Mouse (Mus musculus) C2C12 (cell line): ENCODE measurements around the gene Dhrs7b. TPM values are rescaled to one million over a fixed set of nuclear protein-coding genes. Genes with fewer than 3 reads are reported as not detected.
"Not testable (repeated sequence)": the region's sequence is repeated elsewhere in the genome, so short reads cannot be mapped to it uniquely, and the experiment has no call there.

Source experiments
- H3K27me3 ChIP-seq: one replicate; pipeline ENCODE4 v1.6.1; 2011; ENCODE audit not compliant: control insufficient read depth, insufficient read depth, insufficient read length
- H3K36me3 ChIP-seq: one replicate; pipeline ENCODE4 v1.6.1; 2011; ENCODE audit not compliant: control insufficient read depth, insufficient read depth
- H3K4me3 ChIP-seq: one replicate; pipeline ENCODE4 v1.5.1; 2011; ENCODE audit warnings: mild to moderate bottlenecking, control low read depth; ENCODE audit not compliant: poor library complexity, insufficient read depth, severe bottlenecking
- H3K79me2 ChIP-seq: one replicate; pipeline ENCODE4 v1.6.1; 2011; ENCODE audit not compliant: control insufficient read depth, insufficient read depth
- H3K79me3 ChIP-seq: one replicate; pipeline ENCODE4 v1.6.1; 2011; ENCODE audit warnings: low read depth, control low read depth
- H3ac ChIP-seq: one replicate; pipeline ENCODE3; 2011; ENCODE audit warnings: low read depth; ENCODE audit not compliant: control insufficient read depth, insufficient read length
- CEBPB ChIP-seq: IDR thresholded peaks from one replicate; pipeline ENCODE4 v1.6.1; 2011; ENCODE audit warnings: low read depth, mild to moderate bottlenecking, control low read depth, moderate library complexity
- CTCF ChIP-seq: IDR thresholded peaks from one replicate; pipeline ENCODE4 v1.5.1; 2011; ENCODE audit not compliant: control insufficient read depth, insufficient read depth, insufficient read length
- FOSL1 ChIP-seq: IDR thresholded peaks from one replicate; pipeline ENCODE4 v1.8.0; 2011; ENCODE audit warnings: mild to moderate bottlenecking, low read length; ENCODE audit not compliant: poor library complexity, insufficient read depth, severe bottlenecking
- MAX ChIP-seq: IDR thresholded peaks from one replicate; pipeline ENCODE4 v1.6.1; 2011; ENCODE audit warnings: mild to moderate bottlenecking, control low read depth
- MYOD1 ChIP-seq: IDR thresholded peaks from one replicate; pipeline ENCODE4 v1.6.1; 2011; ENCODE audit warnings: low read depth; ENCODE audit not compliant: control insufficient read depth, insufficient read length
- MYOG ChIP-seq: IDR thresholded peaks from one replicate; pipeline ENCODE4 v1.6.1; 2011; ENCODE audit not compliant: control insufficient read depth, insufficient read length; ENCODE audit errors: extremely low read depth
- USF1 ChIP-seq: IDR thresholded peaks from one replicate; pipeline ENCODE4 v1.6.1; 2011; ENCODE audit warnings: low read depth, mild to moderate bottlenecking, control low read depth, moderate library complexity
- polyA plus RNA-seq: library from polyadenylated mRNA; unstranded; fragments of >200 nt; fragmentation: generic; extraction: Trizol; gene quantifications from one replicate; pipeline ENCODE4 v1.2.1, GENCODE M21; 2012; ENCODE audit warnings: missing spikeins

Gene Dhrs7b
- polyA plus RNA-seq, 1 experiment, result 46.4 TPM

- Histone ChIP-seq H3K4me3 (peak overlapping the region; percentile 55), H3ac (peak overlapping the region; percentile 39), H3K79me2 (peaks cover 48% of the 10 kb centered on the region), H3K36me3 (peaks cover 12% of the 10 kb centered on the region), H3K27me3 (no peaks in the 10 kb centered on the region), H3K79me3 (peaks cover 32% of the 10 kb centered on the region)
- peak; percentile 98 for TF ChIP-seq USF1
- no peak for TF ChIP-seq CTCF
- peak; percentile 99 for TF ChIP-seq MAX
Observed at GRCm38 (mm10) chr11:60811054-60811460, 19.4 kb upstream of the Dhrs7b start.

GRCm38 (mm10) chr11:60811618-60812017 is 18.8 kb upstream of the Dhrs7b start, which contains the start of gene Shmt1:
Shmt1 (minus strand) TSS chr11:60811718.
- Histone ChIP-seq H3K36me3 (peaks cover 11% of the 10 kb centered on the region), H3K79me3 (peaks cover 30% of the 10 kb centered on the region), H3K4me3 (peak within 1 kb of the TSS; percentile 55), H3K79me2 (peaks cover 43% of the 10 kb centered on the region), H3ac (peak within 1 kb of the TSS; percentile 39)
- not testable (repeated sequence) for H3K27me3 ChIP-seq

- H3K36me3 ChIP-seq, result no peaks in the 10 kb centered on the region
- H3K79me3 ChIP-seq, result no peaks in the 10 kb centered on the region
- TF ChIP-seq CEBPB, result no peak
- no peak for TF ChIP-seq MAX
- no peak for TF ChIP-seq CTCF
- TF ChIP-seq FOSL1, result no peak
- no peak for TF ChIP-seq MYOG
- no peak for TF ChIP-seq USF1
- TF ChIP-seq MYOD1, result no peak
- no peak overlapping the region for H3ac ChIP-seq
- H3K79me2 ChIP-seq, result no peaks in the 10 kb centered on the region
- H3K27me3 ChIP-seq, result no peaks in the 10 kb centered on the region
- no peak overlapping the region for H3K4me3 ChIP-seq
Observed at GRCm38 (mm10) chr11:60816398-60816797, 14.0 kb upstream of the Dhrs7b start.

- TF ChIP-seq MYOD1 (no peak), CTCF (no peak), MAX (no peak), FOSL1 (no peak), MYOG (no peak), CEBPB (no peak), USF1 (no peak)
- H3K36me3 ChIP-seq, result no peaks in the 10 kb centered on the region
- no peak overlapping the region for H3ac ChIP-seq
- H3K4me3 ChIP-seq, result no peak overlapping the region
- H3K79me2 ChIP-seq, result no peaks in the 10 kb centered on the region
- no peaks in the 10 kb centered on the region for H3K79me3 ChIP-seq
- H3K27me3 ChIP-seq, result no peaks in the 10 kb centered on the region
Observed at GRCm38 (mm10) chr11:60823771-60824170, 6.7 kb upstream of the Dhrs7b start.

GRCm38 (mm10) chr11:60825191-60825590 is 5.2 kb upstream of the Dhrs7b start:
- Histone ChIP-seq H3K79me3 (no peaks in the 10 kb centered on the region), H3K36me3 (no peaks in the 10 kb centered on the region), H3ac (no peak overlapping the region), H3K4me3 (no peak overlapping the region), H3K79me2 (no peaks in the 10 kb centered on the region), H3K27me3 (no peaks in the 10 kb centered on the region)
- TF ChIP-seq USF1 (no peak), CTCF (no peak), MYOG (no peak), FOSL1 (no peak)

GRCm38 (mm10) chr11:60826700-60827099 is 3.7 kb upstream of the Dhrs7b start:
- no peak for TF ChIP-seq MYOD1
- TF ChIP-seq MYOG, result no peak
- TF ChIP-seq CEBPB, result no peak
- no peak for TF ChIP-seq USF1
- Histone ChIP-seq H3K79me3 (peaks cover 3% of the 10 kb centered on the region), H3K36me3 (no peaks in the 10 kb centered on the region), H3ac (no peak overlapping the region), H3K79me2 (peaks cover 9% of the 10 kb centered on the region), H3K27me3 (no peaks in the 10 kb centered on the region), H3K4me3 (no peak overlapping the region)
